Mouse (Mus musculus) MN1 (cell line): ENCODE measurements around the gene Grip2.

Experiments used
- DNase-seq: peaks from one replicate; pipeline ENCODE4 v3.0.0-alpha.2; 2016; ENCODE audit warnings: low spot score

Grip2 gene

GRCm38 (mm10) chr6:91795640-91796039 lies 31.4 kb downstream of the Grip2 start:
- DNase-seq, result no peak

- DNase-seq, result no peak
These were observed 38.7 kb downstream of the Grip2 start for GRCm38 (mm10) chr6:91788311-91788798.

GRCm38 (mm10) chr6:91785018-91785417 lies 42.0 kb downstream of the Grip2 start:
- DNase-seq, result no peak

- no peak for DNase-seq
These were observed 47.8 kb downstream of the Grip2 start for GRCm38 (mm10) chr6:91779206-91779605.

- DNase-seq, result peak; percentile 81
These were observed 50.5 kb downstream of the Grip2 start for GRCm38 (mm10) chr6:91776543-91776942.

GRCm38 (mm10) chr6:91773951-91774350 lies 53.1 kb downstream of the Grip2 start:
- no peak for DNase-seq

- no peak for DNase-seq
These were observed 59.5 kb downstream of the Grip2 start for GRCm38 (mm10) chr6:91767550-91767949.

- no peak for DNase-seq
These were observed 64.9 kb downstream of the Grip2 start for GRCm38 (mm10) chr6:91762051-91762742.

GRCm38 (mm10) chr6:91754845-91755244 lies 72.2 kb downstream of the Grip2 start:
- no peak for DNase-seq

GRCm38 (mm10) chr6:91754098-91754497 lies 73.0 kb downstream of the Grip2 start:
- no peak for DNase-seq

- DNase-seq, result no peak
These were observed 74.2 kb downstream of the Grip2 start for GRCm38 (mm10) chr6:91752884-91753283.

- DNase-seq, result no peak
These were observed 76.1 kb downstream of the Grip2 start for GRCm38 (mm10) chr6:91750976-91751375.

GRCm38 (mm10) chr6:91746776-91747175 lies 80.3 kb downstream of the Grip2 start:
- no peak for DNase-seq

GRCm38 (mm10) chr6:91745947-91746582 lies 81.0 kb downstream of the Grip2 start:
- DNase-seq, result no peak

- no peak for DNase-seq
These were observed 81.8 kb downstream of the Grip2 start for GRCm38 (mm10) chr6:91745246-91745645.

GRCm38 (mm10) chr6:91743886-91744285 lies 83.2 kb downstream of the Grip2 start:
- no peak for DNase-seq

- DNase-seq, result no peak
These were observed 84.1 kb downstream of the Grip2 start for GRCm38 (mm10) chr6:91742995-91743394.

GRCm38 (mm10) chr6:91742466-91742865 lies 84.6 kb downstream of the Grip2 start:
- no peak for DNase-seq

- DNase-seq, result peak; percentile 74
These were observed 86.0 kb downstream of the Grip2 start for GRCm38 (mm10) chr6:91741046-91741445.

- DNase-seq, result no peak
These were observed 89.0 kb downstream of the Grip2 start for GRCm38 (mm10) chr6:91738058-91738457.

- DNase-seq, result no peak
These were observed 89.6 kb downstream of the Grip2 start for GRCm38 (mm10) chr6:91737451-91737850.

- DNase-seq, result no peak
These were observed 90.6 kb downstream of the Grip2 start for GRCm38 (mm10) chr6:91736471-91736870.

GRCm38 (mm10) chr6:91732138-91732537 lies 94.9 kb downstream of the Grip2 start:
- DNase-seq, result peak; percentile 61
